Comparison of ENCODE assay signal across 8 mouse cellular contexts in genomic region chr4:115737551-115738041, GRCm38 (mm10). TPM values are rescaled to one million over a fixed set of nuclear protein-coding genes. Genes with fewer than 3 reads are reported as not detected.
DNase-seq lines count a peak whose midpoint lies in the region; ATAC-seq and TF ChIP-seq lines count a peak whose summit lies in the region.

TSS of gene Efcab14 (plus strand) at chr4:115737744.

- H3K36me3 ChIP-seq in E14TG2a.4 (ENCODE audit: insufficient read depth, low read length) = peaks cover 25% of the 10 kb centered on the region
- peaks cover 22% of the 10 kb centered on the region for H3K36me3 ChIP-seq in forebrain, embryonic 12.5 days (replicated peaks)
- peaks cover 19% of the 10 kb centered on the region for H3K36me3 ChIP-seq in heart, postnatal 0 days (replicated peaks; ENCODE audit: control insufficient read depth, insufficient read depth, low read length)
- H3K36me3 ChIP-seq in liver, embryonic 16.5 days (ENCODE audit: control insufficient read depth, insufficient read depth) = peaks cover 9% of the 10 kb centered on the region; the same call in 1 of the 2 replicates
- H3K36me3 ChIP-seq in neural tube, embryonic 13.5 days = peaks cover 26% of the 10 kb centered on the region
- peaks cover 2% of the 10 kb centered on the region; the same call in 1 of the 2 replicates for H3K36me3 ChIP-seq in testis, adult 2 months (ENCODE audit: control insufficient read depth, insufficient read depth, low read length)

- H3K4me3 ChIP-seq in E14TG2a.4 (replicated peaks; ENCODE audit: low read length) = peak within 1 kb of the TSS; percentile 90
- peak within 1 kb of the TSS; percentile 83 for H3K4me3 ChIP-seq in forebrain, embryonic 12.5 days (replicated peaks)
- peak within 1 kb of the TSS; percentile 97 for H3K4me3 ChIP-seq in heart, postnatal 0 days (ENCODE audit: low read depth, low read length)
- H3K4me3 ChIP-seq in liver, embryonic 16.5 days (ENCODE audit: low read depth, low read length) = peak within 1 kb of the TSS; percentile 80
- peak within 1 kb of the TSS; percentile 78 for H3K4me3 ChIP-seq in neural tube, embryonic 13.5 days
- peak within 1 kb of the TSS; percentile 97 for H3K4me3 ChIP-seq in testis, adult 2 months (ENCODE audit: control insufficient read depth, low read depth, low read length)

- TF ChIP-seq POLR2A in testis, adult 2 months (IDR thresholded peaks at IDR 0.05; ENCODE audit: control insufficient read depth, low read depth, low read length) = peak; percentile 82

- H3K4me1 ChIP-seq in E14TG2a.4 (replicated peaks; ENCODE audit: low read depth, low read length) = peaks cover 34% of the 10 kb centered on the region
- H3K4me1 ChIP-seq in forebrain, embryonic 12.5 days = peaks cover 20% of the 10 kb centered on the region
- H3K4me1 ChIP-seq in heart, postnatal 0 days (ENCODE audit: control insufficient read depth, insufficient read depth) = peaks cover 16% of the 10 kb centered on the region
- H3K4me1 ChIP-seq in liver, embryonic 16.5 days (ENCODE audit: control insufficient read depth, low read depth, low read length) = peaks cover 16% of the 10 kb centered on the region
- peaks cover 28% of the 10 kb centered on the region for H3K4me1 ChIP-seq in neural tube, embryonic 13.5 days (replicated peaks)
- peaks cover 5% of the 10 kb centered on the region for H3K4me1 ChIP-seq in testis, adult 2 months (ENCODE audit: control insufficient read depth, insufficient read depth, low read length)

- TF ChIP-seq CTCF in E14TG2a.4 (conservative IDR thresholded peaks at IDR 0.05; ENCODE audit: low read length) = no peak
- TF ChIP-seq CTCF in heart, postnatal 0 days (IDR thresholded peaks at IDR 0.05; ENCODE audit: low read depth) = peak; percentile 32
- no peak for TF ChIP-seq CTCF in testis, adult 2 months (IDR thresholded peaks at IDR 0.05; ENCODE audit: control insufficient read depth, insufficient read depth, insufficient replicate concordance, low read depth, low read length)

- under 1% methylated on average over 39 of the region's 45 CpGs for WGBS in forebrain, embryonic 12.5 days
- WGBS in heart, postnatal 0 days = 0% methylated on average over 44 of the region's 45 CpGs
- WGBS in liver, embryonic 16.5 days (ENCODE audit: insufficient replicate concordance) = under 1% methylated on average over 45 of the region's 45 CpGs
- WGBS in neural tube, embryonic 13.5 days = under 1% methylated on average over 45 of the region's 45 CpGs

- no peaks in the 10 kb centered on the region for H3K9me3 ChIP-seq in E14TG2a.4 (ENCODE audit: low read length)
- H3K9me3 ChIP-seq in forebrain, embryonic 12.5 days = no peaks in the 10 kb centered on the region
- no peaks in the 10 kb centered on the region for H3K9me3 ChIP-seq in heart, postnatal 0 days (replicated peaks; ENCODE audit: control insufficient read depth, low read length)
- no peaks in the 10 kb centered on the region for H3K9me3 ChIP-seq in liver, embryonic 16.5 days (replicated peaks; ENCODE audit: control insufficient read depth, low read length)
- no peaks in the 10 kb centered on the region for H3K9me3 ChIP-seq in neural tube, embryonic 13.5 days

- peak within 1 kb of the TSS; percentile 85 for H3K9ac ChIP-seq in forebrain, embryonic 12.5 days
- peak within 1 kb of the TSS; percentile 95 for H3K9ac ChIP-seq in heart, postnatal 0 days (replicated peaks; ENCODE audit: low read depth, low read length)
- H3K9ac ChIP-seq in liver, embryonic 16.5 days (ENCODE audit: low read depth, low read length) = peak within 1 kb of the TSS; percentile 84
- peak within 1 kb of the TSS; percentile 92 for H3K9ac ChIP-seq in neural tube, embryonic 13.5 days

- TF ChIP-seq EP300 in heart, postnatal 0 days (IDR thresholded peaks at IDR 0.05; ENCODE audit: low read depth) = no peak

- peak; percentile 94 for DNase-seq in c-Kit-positive CD71-positive TER-119-positive erythroid progenitor cells, embryonic 14.5 days (ENCODE audit: low spot score)
- peak; percentile 97 for DNase-seq in heart, postnatal 0 days (ENCODE audit: low spot score)
- DNase-seq in kidney, postnatal 4 days = peak; percentile 98 to 99

- peaks cover 4% of the 10 kb centered on the region; the same call in 1 of the 2 replicates for H3K27me3 ChIP-seq in E14TG2a.4 (ENCODE audit: insufficient read depth, low read length)
- H3K27me3 ChIP-seq in forebrain, embryonic 12.5 days = peaks cover 15% of the 10 kb centered on the region
- no peaks in the 10 kb centered on the region for H3K27me3 ChIP-seq in heart, postnatal 0 days (ENCODE audit: control insufficient read depth, insufficient read depth, low read length)
- no peaks in the 10 kb centered on the region for H3K27me3 ChIP-seq in liver, embryonic 16.5 days (ENCODE audit: control insufficient read depth, insufficient read depth, low read depth, low read length)
- peaks cover 12% of the 10 kb centered on the region for H3K27me3 ChIP-seq in neural tube, embryonic 13.5 days
- no peaks in the 10 kb centered on the region for H3K27me3 ChIP-seq in testis, adult 2 months (ENCODE audit: control insufficient read depth, insufficient read depth, low read length)

- H3K4me2 ChIP-seq in forebrain, embryonic 12.5 days = peak within 1 kb of the TSS; percentile 78
- H3K4me2 ChIP-seq in heart, postnatal 0 days (ENCODE audit: low read depth, low read length) = peak within 1 kb of the TSS; percentile 83
- H3K4me2 ChIP-seq in liver, embryonic 16.5 days (ENCODE audit: low read depth, low read length) = peak within 1 kb of the TSS; percentile 89
- H3K4me2 ChIP-seq in neural tube, embryonic 13.5 days = peak within 1 kb of the TSS; percentile 88

- ATAC-seq in forebrain, embryonic 12.5 days (ENCODE audit: low FRiP score) = peak; percentile 100
- peak; percentile 100 for ATAC-seq in heart, postnatal 0 days (ENCODE audit: insufficient read depth, low read depth)
- peak; percentile 100 for ATAC-seq in liver, embryonic 16.5 days (ENCODE audit: low read depth)
- ATAC-seq in neural tube, embryonic 13.5 days (ENCODE audit: low read depth) = peak; percentile 99

- peak within 1 kb of the TSS; percentile 81 for H3K27ac ChIP-seq in forebrain, embryonic 12.5 days
- H3K27ac ChIP-seq in heart, postnatal 0 days (ENCODE audit: low read depth) = peak within 1 kb of the TSS; percentile 88
- H3K27ac ChIP-seq in liver, embryonic 16.5 days (ENCODE audit: low read length) = peak within 1 kb of the TSS; percentile 71
- H3K27ac ChIP-seq in neural tube, embryonic 13.5 days (replicated peaks) = peak within 1 kb of the TSS; percentile 89
- peak within 1 kb of the TSS; percentile 92 for H3K27ac ChIP-seq in testis, adult 2 months (ENCODE audit: control insufficient read depth, insufficient read depth, low read depth, low read length)

RNA-seq across cellular contexts. Expression of gene Efcab14, which starts in this region (rescaled TPM):
- polyA plus RNA-seq in forebrain, embryonic 12.5 days (2016; fragmentation: Nextera tagmentation; extraction: Ambion mirVana) = 34.1 and 35.0 TPM in 2 replicates
- 20.8 and 30.3 TPM in 2 replicates for total RNA-seq in heart, postnatal 0 days (2014; rRNA removed; ENCODE audit: low replicate concordance)
- 16.3 and 17.1 TPM in 2 replicates for polyA plus RNA-seq in heart, postnatal 0 days (2015; fragmentation: Nextera tagmentation; extraction: Ambion mirVana)
- polyA plus RNA-seq in liver, embryonic 16.5 days (2015; fragmentation: Nextera tagmentation; extraction: Ambion mirVana) = 10.0 and 10.9 TPM in 2 replicates
- polyA plus RNA-seq in neural tube, embryonic 13.5 days (2015; fragmentation: Nextera tagmentation; extraction: Ambion mirVana) = 21.4 and 23.3 TPM in 2 replicates
- 18.3 and 21.8 TPM in 2 replicates for polyA plus RNA-seq in testis, adult 2 months (2012; rRNA removed)

Comparison
In these comparisons a context has a peak if more than half of its experiments do, and no peak if none do; other contexts are left out.
1. Peak in every context shown above with its lines: DNase-seq, ATAC-seq, H3K4me3 ChIP-seq and H3K27ac ChIP-seq.